Mouse (Mus musculus) cerebellum, adult 2 months (tissue): ENCODE results near the gene Prkce. TPM values are rescaled to one million over a fixed set of nuclear protein-coding genes. Genes with fewer than 3 reads are reported as not detected.

Experiments
- DNase-seq, 2 experiments: peaks; one replicate each; pipeline ENCODE4 v3.0.0; 2021
- H3K27ac ChIP-seq: fragments of 200-500 bp; 2 replicates; pipeline ENCODE4 v1.5.1; 2012; ENCODE audit warnings: low read length, control low read depth, inconsistent platforms; ENCODE audit not compliant: insufficient read depth
- H3K27me3 ChIP-seq: fragments of 200-500 bp; 2 replicates; pipeline ENCODE4 v1.6.1; 2012; ENCODE audit warnings: inconsistent platforms, mild to moderate bottlenecking, low read length, moderate library complexity; ENCODE audit not compliant: control insufficient read depth, insufficient read depth
- H3K4me1 ChIP-seq: fragments of 200-500 bp; 2 replicates; pipeline ENCODE4 v1.6.1; 2011; ENCODE audit warnings: low read length; ENCODE audit not compliant: control insufficient read depth, insufficient read depth
- H3K4me3 ChIP-seq: fragments of 200-500 bp; replicated peaks from 2 replicates; pipeline ENCODE3; 2011; ENCODE audit warnings: mild to moderate bottlenecking, low read depth, low read length, control low read depth; ENCODE audit not compliant: insufficient read depth
- CTCF ChIP-seq: fragments of 200-500 bp; IDR thresholded peaks from 2 replicates; pipeline ENCODE4 v1.5.1; 2011; ENCODE audit warnings: low read depth, mild to moderate bottlenecking, control low read depth, low read length, moderate library complexity, borderline replicate concordance; ENCODE audit not compliant: insufficient read depth
- POLR2A ChIP-seq: fragments of 200-500 bp; IDR thresholded peaks from 2 replicates; pipeline ENCODE4 v1.6.1; 2011; ENCODE audit warnings: low read length, control low read depth, borderline replicate concordance; ENCODE audit not compliant: insufficient read depth
- WGBS: fragments of 180-500 bp; shearing (Covaris S2); methylation state at CpG from one replicate; pipeline ENCODE4 v1.1.7; 2018; 5-methylcytosine and 5-hydroxymethylcytosine counted together
- polyA plus RNA-seq: library from polyadenylated mRNA; depleted of rRNA; stranded (reverse); fragments of >200 nt; gene quantifications from 2 replicates; pipeline ENCODE4 v1.2.3, GENCODE M21; 2012

The Prkce gene
- polyA plus RNA-seq, 1 experiment: 53.7 TPM

DNA sequence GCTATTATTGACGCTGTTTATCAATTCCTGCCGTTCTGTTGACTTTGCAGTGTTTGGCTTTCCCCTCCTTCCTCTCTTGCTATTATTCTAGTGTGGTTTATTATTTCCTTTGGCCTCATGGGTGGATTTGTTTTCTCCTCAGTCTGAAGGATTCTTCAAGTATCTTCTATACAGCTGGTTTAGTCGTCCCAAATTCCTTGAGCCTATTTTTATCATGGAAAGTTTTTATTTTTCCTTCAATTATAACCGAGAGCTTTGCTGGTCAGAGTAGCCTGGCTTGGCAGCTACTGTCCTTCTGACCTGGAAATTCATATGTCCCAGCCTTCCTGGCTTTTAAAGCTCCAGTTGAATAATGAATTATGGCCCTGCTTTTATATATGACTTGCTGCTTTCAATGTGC is 361.8 kb downstream of the Prkce start:
- TF ChIP-seq CTCF (no peak), POLR2A (no peak)
- Histone ChIP-seq H3K27me3 (no peaks in the 10 kb centered on the region), H3K27ac (no peak overlapping the region), H3K4me3 (no peak overlapping the region), H3K4me1 (peaks cover 7% of the 10 kb centered on the region)
- WGBS: 76% methylated on average over 4 of the region's 4 CpGs
- no peak for DNase-seq

- H3K27ac ChIP-seq: no peak overlapping the region
- H3K27me3 ChIP-seq: no peaks in the 10 kb centered on the region
- 86% methylated on average over 6 of the region's 6 CpGs for WGBS
- TF ChIP-seq CTCF (no peak), POLR2A (no peak)
- H3K4me3 ChIP-seq: no peak overlapping the region
- H3K4me1 ChIP-seq: peaks cover 16% of the 10 kb centered on the region
- DNase-seq: no peak
Observed at GRCm38 (mm10) chr17:86531231-86531630, 363.6 kb downstream of the Prkce start.

DNA sequence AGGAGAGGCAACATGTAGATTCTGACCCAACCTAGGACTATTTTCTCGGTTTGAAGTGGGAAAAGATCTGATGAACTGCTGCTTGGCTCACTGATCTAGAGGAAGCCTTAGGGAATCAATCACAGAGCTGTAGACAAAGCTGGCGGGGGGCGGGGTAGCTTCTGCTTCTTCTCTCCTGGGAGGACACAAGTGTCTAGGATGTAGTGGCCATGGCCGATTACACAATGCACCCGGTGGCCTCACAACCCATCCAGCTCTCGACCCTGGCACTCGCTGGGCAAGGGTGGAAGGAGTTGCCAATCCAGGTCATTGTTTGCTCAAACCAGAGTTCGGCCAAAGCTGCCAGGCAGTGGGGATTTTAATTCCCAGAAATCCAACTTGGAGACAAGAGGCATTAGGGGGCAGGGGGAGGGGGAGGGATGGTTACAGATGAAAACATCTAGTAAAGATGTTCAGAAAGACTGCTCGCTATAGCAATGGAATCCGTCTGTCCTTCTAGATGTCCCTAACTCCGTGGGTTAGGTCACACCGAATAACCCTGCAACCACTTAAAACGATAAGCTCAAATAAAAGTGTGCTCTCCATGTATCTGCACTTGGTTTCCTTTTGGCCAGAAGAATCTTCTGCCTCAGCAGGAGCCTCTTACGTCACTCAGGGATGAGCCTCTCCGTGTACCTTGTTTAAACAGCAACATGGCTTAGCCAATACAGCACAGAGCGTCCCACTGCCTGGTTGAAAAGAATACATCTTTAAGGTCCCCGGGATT is 365.4 kb downstream of the Prkce start:
- H3K27me3 ChIP-seq: no peaks in the 10 kb centered on the region
- DNase-seq: no peak
- H3K4me3 ChIP-seq: no peak overlapping the region
- TF ChIP-seq CTCF: no peak
- no peak for TF ChIP-seq POLR2A
- no peak overlapping the region for H3K27ac ChIP-seq
- H3K4me1 ChIP-seq: peaks cover 22% of the 10 kb centered on the region
- WGBS: 81% methylated on average over 17 of the region's 17 CpGs

DNA sequence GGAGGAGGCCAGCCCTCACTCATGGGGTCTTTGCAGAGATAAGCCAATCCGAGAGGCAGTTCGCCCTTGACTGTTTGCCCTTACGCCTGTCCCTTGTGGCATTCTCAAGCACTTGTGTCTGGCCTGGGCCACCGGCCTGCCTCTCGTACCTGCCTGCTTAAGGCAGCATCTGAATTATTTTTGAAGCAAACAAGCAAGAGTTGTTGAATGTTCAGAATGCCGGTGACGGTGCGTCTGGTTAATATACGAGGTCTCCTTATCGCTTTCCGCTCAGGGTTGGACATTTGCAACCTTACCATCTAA is 365.9 kb downstream of the Prkce start:
- H3K4me1 ChIP-seq: peaks cover 22% of the 10 kb centered on the region
- TF ChIP-seq POLR2A (no peak), CTCF (no peak)

DNA sequence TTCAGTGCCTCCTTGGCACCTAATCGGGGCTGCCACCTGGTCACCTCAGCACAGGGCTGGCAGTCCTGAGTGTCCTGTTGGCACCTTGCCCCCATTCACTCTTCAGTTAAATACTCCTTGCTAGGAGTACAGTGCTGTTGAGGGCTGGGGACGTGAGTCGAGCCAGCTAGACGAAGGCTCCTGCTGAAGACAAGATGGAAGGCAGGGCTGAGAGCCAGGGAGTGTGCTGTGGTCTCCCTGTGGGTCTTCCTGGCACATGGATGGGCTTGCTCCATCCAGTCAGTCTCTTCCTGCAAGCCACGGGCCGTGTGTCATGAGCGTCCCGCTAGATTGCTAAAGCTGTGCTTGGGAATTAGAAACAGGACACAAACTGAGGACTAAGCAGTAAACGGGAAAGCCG is 367.5 kb downstream of the Prkce start:
- H3K27ac ChIP-seq: no peak overlapping the region
- 15% methylated on average over 10 of the region's 10 CpGs for WGBS
- no peaks in the 10 kb centered on the region for H3K27me3 ChIP-seq
- no peak overlapping the region for H3K4me3 ChIP-seq
- peak; percentile 86 to 90 for DNase-seq
- peaks cover 22% of the 10 kb centered on the region for H3K4me1 ChIP-seq
- TF ChIP-seq POLR2A: no peak
- no peak for TF ChIP-seq CTCF

More for the DNA sequence above, 365.9 kb downstream of the Prkce start:
- WGBS: 98% methylated on average over 11 of the region's 11 CpGs
- Histone ChIP-seq H3K27ac (no peak overlapping the region), H3K4me3 (no peak overlapping the region), H3K27me3 (no peaks in the 10 kb centered on the region)
- DNase-seq: no peak

DNA sequence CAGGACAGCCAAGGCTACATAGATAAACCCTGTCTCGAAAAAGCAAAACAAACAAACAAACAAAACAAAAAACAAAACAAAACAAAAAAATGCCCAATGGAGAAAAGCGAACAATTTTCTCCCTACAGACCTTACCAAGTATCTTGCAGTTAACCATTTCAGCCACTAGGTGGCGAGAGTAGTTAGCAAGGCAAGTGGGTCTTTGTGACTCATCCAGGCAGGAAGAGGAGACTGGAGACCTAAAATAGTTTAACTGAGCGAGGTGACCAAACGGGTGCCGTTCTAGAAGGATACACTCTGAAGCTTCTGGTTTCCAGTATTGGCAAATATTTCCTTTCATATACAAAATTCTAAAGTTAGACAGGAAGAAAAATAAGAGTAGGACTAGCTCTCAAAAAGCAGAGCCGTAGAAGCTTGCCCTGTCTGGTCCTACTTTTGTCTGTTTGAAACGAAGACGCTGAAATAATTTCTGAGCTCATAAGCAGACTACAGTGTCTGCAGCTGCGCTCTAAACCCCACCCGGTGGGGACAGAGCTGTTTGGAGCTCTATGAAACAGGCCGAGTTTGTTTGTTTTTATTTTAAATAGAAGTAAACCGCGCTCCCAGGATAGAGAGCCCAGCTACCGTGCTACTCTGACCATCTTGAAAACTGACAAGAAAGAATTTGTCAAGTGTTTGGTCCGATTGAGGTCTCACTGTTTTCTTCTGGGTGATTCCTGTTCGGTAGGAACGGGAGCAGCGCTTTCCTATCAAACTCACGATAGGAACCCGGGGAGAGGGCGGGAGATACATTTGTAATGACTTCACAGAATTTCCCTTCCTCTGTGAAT is 368.5 kb downstream of the Prkce start:
- WGBS: 60% methylated on average over 22 of the region's 22 CpGs
- Histone ChIP-seq H3K27ac (no peak overlapping the region), H3K4me1 (peaks cover 22% of the 10 kb centered on the region), H3K27me3 (no peaks in the 10 kb centered on the region), H3K4me3 (no peak overlapping the region)
- DNase-seq: peak; percentile 54 to 78
- TF ChIP-seq CTCF (peak; percentile 69; the same call in 1 of the 2 replicates), POLR2A (no peak)

DNA sequence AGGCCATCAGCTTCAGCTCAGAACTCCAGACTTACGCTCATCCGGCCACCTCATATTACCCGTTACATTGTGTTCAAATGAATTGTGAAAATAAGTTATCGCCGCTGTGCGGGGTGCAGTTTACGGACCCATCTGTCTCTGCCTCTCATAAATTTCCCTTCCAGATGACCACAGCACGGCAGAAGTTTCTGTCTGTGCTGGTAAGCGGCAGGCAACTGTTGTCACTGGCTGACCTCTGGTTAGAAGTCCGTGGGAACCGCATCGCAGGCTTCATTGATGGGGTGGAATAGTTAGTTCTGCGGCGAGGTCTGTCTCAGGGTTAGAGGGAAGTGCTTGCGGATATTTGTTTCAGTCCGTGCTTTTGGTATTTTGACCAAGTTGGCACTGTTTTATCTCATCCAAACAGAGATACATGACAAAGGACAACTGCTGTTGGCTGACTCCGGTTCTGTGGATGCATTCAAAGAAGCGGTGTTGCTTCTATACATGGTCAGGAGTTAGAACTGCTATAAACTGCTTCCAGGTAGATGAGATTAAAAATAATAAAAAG is 372.4 kb downstream of the Prkce start:
- H3K27me3 ChIP-seq: no peaks in the 10 kb centered on the region
- DNase-seq: no peak
- no peak overlapping the region for H3K4me3 ChIP-seq
- no peak overlapping the region for H3K27ac ChIP-seq
- TF ChIP-seq POLR2A: no peak
- TF ChIP-seq CTCF: no peak
- 92% methylated on average over 18 of the region's 18 CpGs for WGBS
- peaks cover 13% of the 10 kb centered on the region for H3K4me1 ChIP-seq

DNA sequence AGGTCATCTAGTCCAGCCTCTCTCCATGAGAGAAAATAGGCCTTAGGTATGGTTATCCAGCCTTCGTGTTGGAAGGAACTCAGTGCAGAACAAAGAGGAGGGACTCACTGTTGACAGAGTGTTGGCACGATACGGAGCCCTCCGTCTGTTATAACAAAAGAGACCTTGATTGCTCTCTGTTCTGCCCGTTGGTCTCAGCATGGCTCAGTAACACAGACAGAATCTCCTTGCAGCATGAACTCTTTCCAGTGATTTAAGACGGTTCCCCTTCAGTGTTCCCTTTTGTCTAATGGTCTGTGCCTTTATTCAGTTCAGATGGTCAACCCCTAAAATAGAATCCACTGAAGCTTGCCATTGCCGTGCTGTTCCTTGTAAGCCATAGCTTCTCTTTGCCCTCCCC is 378.9 kb downstream of the Prkce start:
- peaks cover 14% of the 10 kb centered on the region for H3K4me1 ChIP-seq
- H3K4me3 ChIP-seq: no peak overlapping the region
- TF ChIP-seq CTCF (no peak), POLR2A (no peak)
- no peaks in the 10 kb centered on the region for H3K27me3 ChIP-seq
- peak in 1 of 2 experiments; percentile 39 for DNase-seq
- WGBS: 14% methylated on average over 7 of the region's 7 CpGs
- no peak overlapping the region for H3K27ac ChIP-seq
